Mouse (Mus musculus): ENCODE measurements around the gene Hes6. TPM values are rescaled to one million over a fixed set of nuclear protein-coding genes. Genes with fewer than 3 reads are reported as not detected.

Gene Hes6
- polyA plus RNA-seq, 1 experiment from 2014 or later, result 146 TPM

DNA sequence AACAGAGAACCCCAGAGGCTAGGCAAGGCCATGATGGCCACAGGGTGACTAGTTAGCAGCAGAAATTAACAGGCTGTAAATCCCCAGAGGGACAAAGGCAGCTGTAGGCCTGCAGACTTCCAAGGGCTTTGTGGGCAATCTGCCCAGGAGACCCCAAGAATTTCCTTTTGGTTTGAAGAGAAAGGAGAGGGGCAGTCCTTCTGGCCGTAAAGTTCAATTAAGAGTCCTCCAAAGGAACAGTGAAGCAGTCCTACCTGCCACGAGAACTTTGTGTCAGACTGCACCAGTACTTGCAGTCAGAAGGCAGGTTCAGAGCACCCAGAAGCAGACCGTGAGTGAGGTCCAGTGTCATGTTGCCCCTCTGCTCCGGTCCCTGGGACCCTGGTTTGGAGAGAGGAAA, 1.1 kb upstream of the Hes6 start:
- peak overlapping the region; percentile 93 for H3K27ac ChIP-seq (replicated peaks)
- whole genome bisulfite sequencing, result 14% methylated on average over 4 of the region's 4 CpGs
- no peak overlapping the region for H3K4me3 ChIP-seq
- H3K9me3 ChIP-seq, result no peaks in the 10 kb centered on the region
- no peak for ATAC-seq (ENCODE audit: low read depth)
- peaks cover 23% of the 10 kb centered on the region; the same call in 1 of the 2 replicates for H3K36me3 ChIP-seq
- peak overlapping the region; percentile 70 for H3K9ac ChIP-seq
- peaks cover 57% of the 10 kb centered on the region for H3K4me1 ChIP-seq (replicated peaks)
- H3K4me2 ChIP-seq, result peak overlapping the region; percentile 93
- H3K27me3 ChIP-seq, result no peaks in the 10 kb centered on the region

GRCm38 (mm10) chr1:91413536-91413897, 321 bp downstream of the Hes6 start:
- peak overlapping the region; percentile 93 for H3K27ac ChIP-seq (replicated peaks)
- no peak for ATAC-seq (ENCODE audit: low read depth)
- peaks cover 57% of the 10 kb centered on the region for H3K4me1 ChIP-seq (replicated peaks)
- no peaks in the 10 kb centered on the region for H3K27me3 ChIP-seq
- peak overlapping the region; percentile 70 for H3K9ac ChIP-seq
- peaks cover 18% of the 10 kb centered on the region; the same call in 1 of the 2 replicates for H3K36me3 ChIP-seq
- H3K9me3 ChIP-seq, result no peaks in the 10 kb centered on the region
- H3K4me3 ChIP-seq, result peak overlapping the region; percentile 71
- 2% methylated on average over 14 of the region's 14 CpGs for WGBS
- H3K4me2 ChIP-seq, result peak overlapping the region; percentile 93

- peak overlapping the region; percentile 71 for H3K4me3 ChIP-seq
- peak overlapping the region; percentile 93 for H3K4me2 ChIP-seq
- H3K9me3 ChIP-seq, result no peaks in the 10 kb centered on the region
- H3K4me1 ChIP-seq (replicated peaks), result peaks cover 57% of the 10 kb centered on the region
- H3K27me3 ChIP-seq, result no peaks in the 10 kb centered on the region
- H3K27ac ChIP-seq (replicated peaks), result peak overlapping the region; percentile 93
- peak; percentile 94 for ATAC-seq (ENCODE audit: low read depth)
- WGBS, result under 1% methylated on average over 34 of the region's 34 CpGs
- H3K36me3 ChIP-seq, result peaks cover 14% of the 10 kb centered on the region; the same call in 1 of the 2 replicates
- peak overlapping the region; percentile 90 for H3K9ac ChIP-seq
These were observed 770 bp downstream of the Hes6 start for GRCm38 (mm10) chr1:91413030-91413506.

DNA sequence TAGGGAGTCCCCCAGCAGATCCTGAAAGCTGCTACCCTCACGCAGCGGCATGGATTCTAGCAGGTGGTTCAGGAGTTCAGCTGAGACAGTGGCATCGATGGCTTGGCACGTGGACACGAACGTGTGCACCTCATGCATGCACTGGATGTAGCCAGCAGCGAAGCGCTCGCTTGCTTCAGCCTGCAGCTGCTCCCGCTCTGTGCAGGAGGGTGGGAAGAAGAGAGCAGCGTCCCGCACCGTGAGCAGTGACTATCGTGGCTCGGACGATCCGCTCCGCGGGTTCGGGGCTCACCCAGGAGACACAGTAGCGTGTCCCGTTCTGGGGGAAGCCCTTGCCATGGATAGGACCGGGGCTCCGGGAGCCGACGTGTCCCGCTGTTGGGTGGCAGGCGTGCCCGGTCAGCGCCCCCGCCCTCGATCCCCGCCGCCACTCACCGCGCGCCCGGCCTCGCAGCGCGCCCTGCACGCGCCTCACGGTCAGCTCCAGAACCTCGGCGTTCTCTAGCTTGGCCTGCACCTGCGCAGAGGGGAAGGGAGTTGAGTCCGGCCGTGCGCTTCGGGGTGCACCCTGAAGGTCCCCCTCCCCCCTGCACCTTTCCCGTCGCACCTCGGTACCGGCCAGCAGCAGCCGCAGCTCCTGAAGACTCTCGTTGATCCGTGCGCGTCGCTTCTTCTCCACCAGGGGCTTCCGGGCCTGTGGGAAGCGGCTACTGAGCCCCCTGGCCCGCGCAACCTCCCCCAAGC, 1.4 kb downstream of the Hes6 start:
- WGBS, result 2% methylated on average over 65 of the region's 65 CpGs
- 0 out of 2 replicates have a peak, but pooled peaks cover 8% of the 10 kb centered on the region for H3K36me3 ChIP-seq
- no peaks in the 10 kb centered on the region for H3K27me3 ChIP-seq
- peak overlapping the region; percentile 93 for H3K4me2 ChIP-seq
- peak overlapping the region; percentile 93 for H3K27ac ChIP-seq (replicated peaks)
- peak overlapping the region; percentile 71 for H3K4me3 ChIP-seq
- ATAC-seq (ENCODE audit: low read depth), result peak; percentile 49
- peaks cover 57% of the 10 kb centered on the region for H3K4me1 ChIP-seq (replicated peaks)
- H3K9me3 ChIP-seq, result no peaks in the 10 kb centered on the region
- H3K9ac ChIP-seq, result peak overlapping the region; percentile 90

GRCm38 (mm10) chr1:91411631-91412285, 2.1 kb downstream of the Hes6 start:
- H3K9ac ChIP-seq, result peak overlapping the region; percentile 90
- peaks cover 55% of the 10 kb centered on the region for H3K4me1 ChIP-seq (replicated peaks)
- 0 out of 2 replicates have a peak, but pooled peaks cover 8% of the 10 kb centered on the region for H3K36me3 ChIP-seq
- H3K27ac ChIP-seq (replicated peaks), result peak overlapping the region; percentile 93; the same call in 1 of the 2 replicates
- H3K4me2 ChIP-seq, result peak overlapping the region; percentile 93
- 59% methylated on average over 8 of the region's 8 CpGs for WGBS
- H3K9me3 ChIP-seq, result no peaks in the 10 kb centered on the region
- no peaks in the 10 kb centered on the region for H3K27me3 ChIP-seq
- 0 out of 2 replicates have a peak, but pooled peaks have one; percentile 0 for ATAC-seq (ENCODE audit: low read depth)
- H3K4me3 ChIP-seq, result peak overlapping the region; percentile 71

DNA sequence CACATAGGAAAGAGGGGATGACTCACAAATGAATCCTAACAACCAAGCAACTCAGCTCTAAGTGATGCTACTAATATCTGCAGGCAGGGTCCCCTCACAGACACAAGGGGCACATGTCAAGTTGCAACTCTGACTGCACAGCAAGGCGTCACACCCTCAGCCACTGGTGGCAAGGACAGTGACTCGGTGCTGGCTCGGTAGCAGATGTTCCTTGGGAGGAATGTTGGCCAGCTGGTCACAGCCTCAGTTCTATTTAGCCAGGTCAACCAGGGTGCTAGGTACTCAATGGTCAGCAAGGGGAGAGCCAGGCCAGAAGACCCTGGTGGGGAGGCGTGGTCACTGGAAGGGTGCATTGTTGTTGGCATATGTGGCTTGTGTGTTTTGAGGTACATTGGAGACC, 6.0 kb downstream of the Hes6 start:
- Histone ChIP-seq H3K27ac (replicated peaks) (no peak overlapping the region), H3K9ac (no peak overlapping the region), H3K4me1 (replicated peaks) (peaks cover 23% of the 10 kb centered on the region), H3K9me3 (no peaks in the 10 kb centered on the region), H3K36me3 (0 out of 2 replicates have a peak, but pooled peaks cover 8% of the 10 kb centered on the region), H3K27me3 (no peaks in the 10 kb centered on the region), H3K4me3 (no peak overlapping the region), H3K4me2 (no peak overlapping the region)
- no peak for ATAC-seq (ENCODE audit: low read depth)
- 87% methylated on average over 4 of the region's 4 CpGs for WGBS

DNA sequence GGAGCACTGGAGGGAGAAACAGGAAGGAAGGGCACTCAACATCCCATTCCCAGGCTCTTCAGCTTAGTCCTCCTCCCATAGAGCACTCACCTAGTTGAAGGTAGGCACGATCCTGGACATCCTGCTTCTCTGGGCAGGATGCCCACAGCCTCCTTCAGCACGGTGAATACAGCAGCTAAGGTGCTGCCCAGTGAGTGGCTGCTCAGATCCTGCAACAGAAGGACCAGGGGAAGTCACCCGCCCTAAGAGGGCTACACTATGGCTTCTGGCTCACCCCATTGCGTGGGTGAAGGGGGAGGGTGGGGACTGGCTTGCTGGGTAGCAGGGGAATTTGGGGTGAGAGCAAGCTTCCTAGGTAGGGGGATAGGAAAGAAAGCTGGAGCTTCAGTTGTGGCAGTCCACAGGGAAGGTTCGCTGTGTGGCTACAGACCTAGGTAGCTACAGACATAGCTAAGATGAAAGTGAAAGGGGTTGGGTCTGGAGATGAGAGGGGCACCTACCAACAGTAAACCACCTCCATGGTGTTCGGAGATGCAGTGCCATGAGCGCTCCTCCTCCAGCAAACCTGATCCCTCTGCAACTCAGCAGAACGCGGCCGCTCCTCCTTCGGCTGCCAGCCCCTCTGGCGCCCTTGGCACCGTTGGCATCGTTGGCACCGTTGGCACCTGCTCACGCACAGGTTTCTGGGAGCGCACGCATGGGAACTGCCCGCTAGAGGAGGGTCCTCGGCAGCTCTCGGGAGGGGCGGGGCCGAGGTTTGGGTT, 8.2 kb downstream of the Hes6 start:
- Histone ChIP-seq H3K9me3 (no peaks in the 10 kb centered on the region), H3K9ac (no peak overlapping the region), H3K4me1 (replicated peaks) (0 out of 2 replicates have a peak, but pooled peaks cover 3% of the 10 kb centered on the region), H3K27me3 (no peaks in the 10 kb centered on the region), H3K36me3 (no peaks in the 10 kb centered on the region), H3K4me3 (no peak overlapping the region), H3K4me2 (no peak overlapping the region), H3K27ac (replicated peaks) (no peak overlapping the region)
- no peak for ATAC-seq (ENCODE audit: low read depth)
- WGBS, result 54% methylated on average over 23 of the region's 23 CpGs

- Histone ChIP-seq H3K9me3 (no peaks in the 10 kb centered on the region), H3K27me3 (no peaks in the 10 kb centered on the region), H3K4me3 (no peak overlapping the region), H3K4me1 (replicated peaks) (no peaks in the 10 kb centered on the region), H3K27ac (replicated peaks) (no peak overlapping the region), H3K36me3 (no peaks in the 10 kb centered on the region), H3K4me2 (no peak overlapping the region), H3K9ac (no peak overlapping the region)
- 35% methylated on average over 1 of the region's 1 CpGs for WGBS
- no peak for ATAC-seq (ENCODE audit: low read depth)
These were observed 8.9 kb downstream of the Hes6 start for GRCm38 (mm10) chr1:91404976-91405375.

DNA sequence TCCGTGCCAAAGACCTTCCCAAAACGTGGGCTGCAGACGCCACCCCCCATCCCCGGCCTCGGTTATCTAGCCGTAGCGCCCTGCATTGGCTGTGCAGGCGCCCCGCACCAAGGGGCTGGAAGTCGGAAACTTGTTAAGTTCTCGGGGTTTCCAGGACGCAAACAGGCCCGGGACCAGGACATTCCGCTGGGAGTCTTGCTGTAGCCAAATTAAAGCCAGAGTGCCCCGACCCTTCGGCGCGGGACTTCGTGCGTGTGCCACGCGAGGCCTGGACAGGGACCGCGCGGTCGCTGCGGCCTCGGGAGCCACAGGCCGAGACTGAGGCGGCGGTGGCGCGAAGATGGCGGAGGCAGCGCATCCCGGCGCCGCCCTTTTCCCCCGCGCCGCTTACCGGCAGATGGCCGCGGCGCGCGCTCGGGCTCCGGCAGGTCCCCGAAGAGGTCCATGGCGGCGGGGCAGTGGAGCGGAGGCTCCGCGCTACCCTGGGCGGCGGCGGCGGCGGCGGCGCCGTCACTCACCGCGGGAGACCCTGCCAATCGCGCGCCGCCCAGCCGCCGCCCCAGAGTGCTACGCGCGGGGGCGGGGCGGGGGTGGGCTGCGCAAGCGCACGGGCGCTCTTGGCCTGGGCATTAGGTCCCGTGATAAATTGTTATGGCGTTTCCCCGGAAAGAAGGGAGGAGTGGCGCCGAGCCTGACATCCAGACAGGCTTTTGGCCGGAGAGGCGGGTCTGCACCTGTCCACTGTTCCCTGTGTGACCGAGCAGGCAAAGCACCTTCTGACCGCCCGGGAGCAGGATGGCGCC, 15.4 kb downstream of the Hes6 start, which contains the start of gene Ilkap:
TSS of gene Ilkap (minus strand) at position 556 of the 803 bp plus-strand sequence.
- peaks cover 14% of the 10 kb centered on the region for H3K36me3 ChIP-seq
- peak within 1 kb of the TSS; percentile 91 for H3K9ac ChIP-seq
- H3K4me2 ChIP-seq, result peak within 1 kb of the TSS; percentile 85
- H3K9me3 ChIP-seq, result no peaks in the 10 kb centered on the region
- under 1% methylated on average over 71 of the region's 91 CpGs for WGBS
- peaks cover 33% of the 10 kb centered on the region for H3K4me1 ChIP-seq (replicated peaks)
- no peaks in the 10 kb centered on the region for H3K27me3 ChIP-seq
- H3K4me3 ChIP-seq, result peak within 1 kb of the TSS; percentile 75
- peak within 1 kb of the TSS; percentile 92 for H3K27ac ChIP-seq (replicated peaks)
- peak; percentile 96 for ATAC-seq (ENCODE audit: low read depth)

DNA sequence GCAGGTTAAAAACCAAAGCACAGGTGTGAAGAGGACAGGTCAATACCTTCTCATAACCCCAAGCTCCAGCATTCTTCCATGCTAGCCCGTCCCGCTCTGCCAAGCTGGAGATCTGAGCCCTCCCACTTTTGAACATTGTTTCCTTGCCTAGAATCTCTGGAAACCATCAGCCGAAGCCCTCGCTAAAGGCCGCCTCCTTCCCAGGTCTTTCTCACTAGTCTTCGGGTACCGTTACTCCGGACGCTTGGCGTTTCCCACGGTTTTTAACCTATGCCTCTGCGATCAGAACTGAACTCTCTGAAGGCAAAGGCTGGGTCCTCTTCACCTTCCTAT, 15.9 kb downstream of the Hes6 start:
- Histone ChIP-seq H3K4me1 (replicated peaks) (peaks cover 33% of the 10 kb centered on the region), H3K4me2 (peak overlapping the region; percentile 85), H3K9me3 (no peaks in the 10 kb centered on the region), H3K4me3 (peak overlapping the region; percentile 75), H3K9ac (peak overlapping the region; percentile 91), H3K27me3 (no peaks in the 10 kb centered on the region), H3K27ac (replicated peaks) (peak overlapping the region; percentile 92), H3K36me3 (peaks cover 20% of the 10 kb centered on the region)
- WGBS, result 2% methylated on average over 12 of the region's 12 CpGs
- peak; percentile 4; the same call in 1 of the 2 replicates for ATAC-seq (ENCODE audit: low read depth)

DNA sequence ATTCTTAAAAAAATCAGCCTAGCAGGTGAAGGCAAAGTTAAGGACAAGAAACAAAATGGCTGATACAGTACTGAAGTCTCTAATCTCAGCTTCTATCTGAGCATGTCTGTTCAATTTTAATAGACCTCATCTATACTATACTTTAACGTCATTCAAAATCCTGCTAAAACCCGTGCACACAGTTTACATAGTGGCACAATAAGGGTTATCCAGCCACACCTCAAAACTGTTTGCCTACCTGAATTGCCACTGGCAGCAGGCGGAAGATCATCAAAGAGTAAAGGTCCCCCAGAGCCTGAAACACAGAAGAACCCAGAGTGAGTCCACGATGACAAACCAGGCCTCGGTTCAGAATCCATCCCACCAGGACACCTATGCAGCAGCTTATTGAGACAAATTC, 23.5 kb downstream of the Hes6 start:
- ATAC-seq (ENCODE audit: low read depth), result no peak
- no peak overlapping the region for H3K4me2 ChIP-seq
- H3K27ac ChIP-seq (replicated peaks), result no peak overlapping the region
- H3K4me3 ChIP-seq, result no peak overlapping the region
- WGBS, result 91% methylated on average over 5 of the region's 5 CpGs
- H3K36me3 ChIP-seq, result peaks cover 75% of the 10 kb centered on the region
- no peaks in the 10 kb centered on the region for H3K27me3 ChIP-seq
- H3K9ac ChIP-seq, result no peak overlapping the region
- peaks cover 7% of the 10 kb centered on the region for H3K4me1 ChIP-seq (replicated peaks)
- no peaks in the 10 kb centered on the region for H3K9me3 ChIP-seq

Data from neural tube, embryonic 13.5 days (tissue).